Mouse (Mus musculus) layer of hippocampus, postnatal 10 days (tissue): ENCODE data around the gene Tnip1. TPM values are rescaled to one million over a fixed set of nuclear protein-coding genes. Genes with fewer than 3 reads are reported as not detected.

Experiments
- DNase-seq, 2 experiments: peaks; one replicate each; pipeline ENCODE4 v3.0.0; 2021; ENCODE audit warnings: low spot score in 2 of 2
- total RNA-seq, 2 experiments: library from RNA; stranded (reverse); gene quantifications; 2 replicates each; pipeline ENCODE4 v1.2.3; 2021

The Tnip1 gene
- total RNA-seq, 2 experiments from 2014 or later: 29.0 to 32.2 TPM

DNA sequence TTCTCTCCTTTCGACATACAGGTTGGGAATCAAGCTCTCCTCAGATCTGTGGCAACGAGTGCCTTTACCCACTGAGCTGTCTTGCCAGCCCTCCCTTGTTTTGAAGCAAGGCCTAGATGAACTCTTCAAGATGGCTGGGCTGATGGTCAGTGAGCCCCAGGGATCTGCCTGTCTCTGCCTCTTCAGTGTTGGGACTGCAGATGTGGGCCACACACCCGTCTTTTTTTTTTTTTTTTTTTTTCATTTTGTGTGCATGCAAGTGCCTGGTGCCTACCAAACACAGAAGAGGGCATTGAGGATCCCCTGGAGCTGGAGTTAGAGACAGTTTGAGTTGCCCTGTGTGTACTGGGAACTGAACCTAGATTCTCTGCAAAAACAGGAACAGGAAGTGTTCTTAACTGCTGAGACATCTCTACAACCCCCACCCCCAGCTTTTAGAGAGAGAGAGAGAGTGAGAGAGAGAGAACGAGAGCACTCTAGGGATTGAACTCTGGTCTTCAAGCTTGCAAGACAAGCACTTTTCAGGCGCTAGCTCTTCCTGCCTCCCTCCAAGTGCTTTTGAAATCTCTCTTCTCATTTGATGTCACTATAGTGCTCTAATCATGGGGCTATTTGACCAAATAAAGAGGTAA, 78.4 kb downstream of the Tnip1 start:
- DNase-seq: no peak

DNA sequence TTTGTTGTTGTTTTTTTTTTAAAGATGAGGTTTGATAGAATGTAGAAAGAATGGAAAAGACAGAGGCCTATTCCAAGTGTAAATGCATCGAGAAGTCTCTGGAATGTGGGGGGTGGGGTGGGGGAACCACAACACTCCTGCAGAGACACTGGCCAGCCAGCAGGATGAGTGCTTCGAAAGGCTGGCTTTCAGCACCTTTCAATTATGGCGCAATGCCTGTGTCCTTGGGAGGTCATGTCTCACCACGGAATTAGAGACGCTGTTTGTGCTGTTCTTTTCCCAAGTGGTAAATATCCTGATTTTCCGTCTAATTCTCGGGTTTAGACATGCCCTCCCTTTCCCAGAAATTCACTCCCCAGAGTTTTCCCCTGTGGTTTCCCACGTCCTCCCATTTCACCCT, 80.0 kb downstream of the Tnip1 start:
- no peak for DNase-seq

DNA sequence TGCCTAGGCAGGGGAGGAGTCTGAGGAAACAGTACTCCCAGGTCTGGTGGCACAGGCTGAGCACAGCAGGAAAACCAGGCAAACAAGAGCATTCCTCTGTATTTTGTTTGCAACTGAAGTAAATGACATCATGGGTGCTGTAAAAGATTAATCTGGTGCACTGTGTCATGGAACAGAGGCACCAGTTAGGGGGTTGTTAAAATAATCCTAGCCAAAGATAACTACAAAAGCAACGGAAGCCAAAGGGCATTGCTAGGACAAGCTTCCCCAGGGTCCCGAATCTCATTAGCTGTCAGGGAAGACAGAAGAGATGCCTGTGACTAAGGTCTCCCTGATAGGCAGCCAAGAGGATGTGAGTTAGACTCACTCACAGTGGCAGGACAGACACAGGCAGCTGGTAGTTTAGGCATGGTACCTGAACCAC, 81.7 kb downstream of the Tnip1 start:
- no peak for DNase-seq

DNA sequence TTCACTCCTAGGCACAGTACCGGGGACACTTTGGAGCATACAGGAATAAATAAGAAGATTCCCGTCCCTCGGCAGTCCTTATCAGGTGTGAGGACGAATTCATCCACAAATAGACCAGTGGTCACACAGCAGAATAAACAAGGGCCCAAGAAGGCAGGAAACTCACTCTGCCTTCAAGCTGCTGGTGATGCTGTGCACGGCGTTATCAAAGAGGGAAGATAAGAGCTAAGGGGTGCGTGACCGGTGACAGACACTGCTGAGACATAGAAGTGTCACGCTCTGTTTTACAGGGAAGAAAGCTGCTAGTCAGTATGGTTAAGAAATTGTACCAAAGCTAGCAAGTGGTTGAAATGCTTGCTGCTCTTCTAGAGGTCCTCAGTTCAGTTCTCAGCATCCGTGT, 82.8 kb downstream of the Tnip1 start:
- no peak for DNase-seq

DNA sequence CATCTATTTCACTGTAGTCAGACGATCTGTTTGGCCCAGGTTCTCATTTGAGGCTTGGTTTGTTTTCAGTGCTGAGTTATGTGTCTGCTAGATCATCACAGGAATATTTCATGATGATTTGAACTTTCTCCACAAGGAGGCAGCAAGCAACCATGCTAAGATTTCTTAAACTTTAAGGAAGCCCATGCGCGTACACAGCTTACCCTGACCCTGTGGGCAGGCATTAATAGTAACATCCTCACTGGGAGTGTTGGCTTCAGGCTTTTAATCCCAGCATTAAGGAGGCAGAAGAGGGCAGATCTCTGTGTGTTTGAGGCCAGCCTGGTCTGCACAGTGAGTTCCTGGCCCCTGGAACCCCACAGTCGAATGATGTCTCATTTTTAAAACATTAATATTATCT, 83.3 kb downstream of the Tnip1 start:
- DNase-seq: peak; percentile 32 to 60

DNA sequence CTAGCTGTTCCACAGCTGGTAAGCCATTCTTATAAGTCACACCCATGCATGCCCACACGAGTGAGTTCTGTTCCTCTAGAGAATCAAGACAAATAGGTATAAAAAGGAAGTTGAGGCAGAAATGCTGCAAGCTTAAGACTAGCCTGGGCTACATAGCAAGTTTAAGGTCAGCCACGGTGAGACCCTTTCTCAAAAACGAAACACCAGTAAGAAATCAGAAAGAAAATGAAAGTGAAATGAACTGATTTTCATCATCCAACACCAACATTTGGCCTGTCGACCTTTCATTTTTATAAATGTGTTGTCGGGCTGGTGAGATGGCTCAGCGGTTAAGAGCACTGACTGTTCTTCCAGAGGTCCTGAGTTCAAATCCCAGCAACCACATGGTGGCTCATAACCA, 83.8 kb downstream of the Tnip1 start:
- no peak for DNase-seq

DNA sequence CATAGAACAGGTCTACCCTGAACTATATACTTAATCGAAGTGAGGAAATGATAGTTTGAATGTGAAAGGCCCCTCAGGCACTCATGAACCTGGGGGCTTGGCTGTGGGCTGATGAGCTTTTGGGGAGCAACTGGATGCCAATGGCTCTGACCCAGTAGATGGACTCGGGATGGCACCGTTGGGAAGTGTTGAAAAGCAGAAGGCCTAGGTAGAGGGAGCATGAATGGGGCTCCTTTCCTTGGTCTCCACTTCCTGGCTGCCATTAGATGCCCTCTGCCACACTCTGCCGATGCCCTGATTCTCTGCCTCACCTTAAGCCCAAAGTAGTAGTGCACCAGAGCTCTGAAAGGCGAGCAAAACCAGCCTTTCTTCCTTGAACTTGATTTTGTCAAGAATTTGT, 86.7 kb downstream of the Tnip1 start:
- DNase-seq: no peak

DNA sequence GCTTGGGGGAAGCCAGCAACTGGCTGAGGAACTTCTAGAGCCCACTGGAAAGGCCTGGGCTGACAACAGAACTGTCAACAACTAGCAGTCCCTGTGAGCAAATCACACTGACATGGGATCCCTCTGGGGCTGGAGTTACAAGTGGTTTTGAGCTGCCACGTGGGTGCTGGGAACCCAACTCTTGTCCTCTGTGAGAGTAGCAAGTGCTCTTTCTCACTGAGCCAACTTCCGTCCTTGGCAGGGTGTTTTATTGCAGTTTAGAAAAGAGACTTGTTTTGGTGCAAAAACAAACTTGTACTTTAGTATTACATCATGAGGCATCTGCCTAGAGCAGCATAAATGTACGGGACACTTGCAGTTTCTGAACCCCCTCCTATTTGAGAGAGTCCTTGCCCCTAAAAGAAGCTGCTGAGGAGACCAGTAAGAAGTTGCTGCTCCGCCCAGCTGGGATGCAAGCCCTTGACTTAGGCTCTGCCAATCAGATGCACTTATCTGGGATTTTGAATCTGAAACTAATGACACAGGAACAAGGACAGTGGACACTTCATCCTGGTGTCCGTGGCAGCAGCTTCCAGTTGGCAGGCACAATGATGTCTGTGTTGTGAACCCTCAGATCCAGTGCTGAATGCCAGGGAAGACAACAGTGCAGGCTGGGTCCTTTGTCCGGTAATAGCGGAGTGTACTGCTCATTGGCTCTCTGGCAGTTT, 90.7 kb downstream of the Tnip1 start:
- DNase-seq: peak in 1 of 2 experiments; percentile 19

DNA sequence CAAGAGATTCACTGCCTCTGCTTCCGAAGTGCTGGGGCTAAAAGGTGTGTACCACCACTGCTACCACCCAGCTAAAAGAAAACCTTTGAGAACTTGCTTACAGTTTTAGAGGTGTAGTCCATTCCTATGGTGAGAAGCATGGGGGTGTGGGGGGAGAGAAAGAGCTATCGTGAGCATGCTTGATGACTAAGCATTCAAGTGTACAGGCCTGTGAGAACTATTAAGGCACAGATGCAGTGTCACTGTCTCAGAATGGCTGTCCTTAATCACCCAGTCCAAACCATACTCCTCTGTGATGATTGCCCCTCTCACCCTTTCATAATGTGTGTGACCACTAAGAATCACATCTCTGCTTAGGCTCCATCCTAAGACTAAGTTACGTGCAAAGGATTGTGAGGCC, 93.4 kb downstream of the Tnip1 start:
- no peak for DNase-seq

DNA sequence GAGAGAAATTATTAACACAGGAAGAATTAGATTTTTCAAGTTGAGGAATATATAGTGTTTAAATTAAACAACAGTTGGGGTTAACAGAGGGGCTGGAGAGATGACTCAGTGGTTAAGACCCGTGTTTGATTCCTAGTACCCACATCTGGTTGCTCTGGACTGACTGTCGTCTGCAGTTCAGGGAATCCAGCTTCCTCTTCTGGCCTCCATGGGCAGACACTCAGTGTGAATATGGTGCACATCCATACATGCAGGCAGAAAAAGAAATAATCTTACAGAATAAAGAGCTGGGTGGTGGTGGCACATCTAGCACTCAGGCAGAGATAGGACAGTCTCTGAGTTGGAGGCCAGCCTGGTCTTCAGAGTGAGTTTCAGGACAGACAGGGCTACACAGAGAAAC, 94.3 kb downstream of the Tnip1 start:
- DNase-seq: no peak

DNA sequence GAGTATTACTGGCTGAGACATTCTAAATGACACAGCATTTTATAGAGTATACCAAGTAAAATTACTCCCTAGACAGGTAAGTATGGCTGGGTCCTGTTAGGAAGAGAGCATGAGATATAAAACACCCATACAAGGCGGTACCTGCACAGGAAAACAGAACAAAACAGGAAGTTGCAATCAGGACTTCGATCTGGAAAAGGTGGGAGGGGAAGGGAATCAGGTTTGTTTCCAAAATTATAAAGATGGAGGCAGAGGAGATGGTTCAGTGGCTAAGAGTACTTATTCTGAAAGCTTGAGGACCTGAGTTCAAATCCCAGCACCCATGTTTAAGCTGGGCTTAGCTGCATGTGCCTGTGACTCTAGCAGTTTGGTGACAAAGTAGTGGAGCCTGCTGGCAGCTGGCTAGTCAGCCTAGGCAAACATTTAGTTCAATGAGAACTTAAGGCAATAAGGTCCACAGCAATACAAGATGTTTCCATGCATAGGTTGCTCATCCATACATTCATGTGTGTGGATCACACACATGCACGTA, 94.7 kb downstream of the Tnip1 start:
- no peak for DNase-seq

DNA sequence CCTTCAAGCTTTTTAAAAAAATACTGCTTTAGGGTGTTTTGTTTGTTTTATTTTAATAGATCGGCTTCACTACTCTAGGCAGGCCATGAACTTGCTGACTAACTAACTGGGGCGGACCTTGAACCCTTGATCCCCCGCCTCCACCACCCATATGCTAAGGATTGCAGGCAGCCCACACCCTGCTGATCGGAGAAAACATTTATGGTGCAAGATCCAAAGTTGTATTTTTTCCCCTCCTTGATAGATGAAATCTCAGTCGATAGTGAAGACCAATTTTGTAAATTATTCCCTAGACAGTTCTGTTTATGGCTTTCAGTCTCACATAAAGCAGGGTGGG, 95.7 kb downstream of the Tnip1 start:
- no peak for DNase-seq

DNA sequence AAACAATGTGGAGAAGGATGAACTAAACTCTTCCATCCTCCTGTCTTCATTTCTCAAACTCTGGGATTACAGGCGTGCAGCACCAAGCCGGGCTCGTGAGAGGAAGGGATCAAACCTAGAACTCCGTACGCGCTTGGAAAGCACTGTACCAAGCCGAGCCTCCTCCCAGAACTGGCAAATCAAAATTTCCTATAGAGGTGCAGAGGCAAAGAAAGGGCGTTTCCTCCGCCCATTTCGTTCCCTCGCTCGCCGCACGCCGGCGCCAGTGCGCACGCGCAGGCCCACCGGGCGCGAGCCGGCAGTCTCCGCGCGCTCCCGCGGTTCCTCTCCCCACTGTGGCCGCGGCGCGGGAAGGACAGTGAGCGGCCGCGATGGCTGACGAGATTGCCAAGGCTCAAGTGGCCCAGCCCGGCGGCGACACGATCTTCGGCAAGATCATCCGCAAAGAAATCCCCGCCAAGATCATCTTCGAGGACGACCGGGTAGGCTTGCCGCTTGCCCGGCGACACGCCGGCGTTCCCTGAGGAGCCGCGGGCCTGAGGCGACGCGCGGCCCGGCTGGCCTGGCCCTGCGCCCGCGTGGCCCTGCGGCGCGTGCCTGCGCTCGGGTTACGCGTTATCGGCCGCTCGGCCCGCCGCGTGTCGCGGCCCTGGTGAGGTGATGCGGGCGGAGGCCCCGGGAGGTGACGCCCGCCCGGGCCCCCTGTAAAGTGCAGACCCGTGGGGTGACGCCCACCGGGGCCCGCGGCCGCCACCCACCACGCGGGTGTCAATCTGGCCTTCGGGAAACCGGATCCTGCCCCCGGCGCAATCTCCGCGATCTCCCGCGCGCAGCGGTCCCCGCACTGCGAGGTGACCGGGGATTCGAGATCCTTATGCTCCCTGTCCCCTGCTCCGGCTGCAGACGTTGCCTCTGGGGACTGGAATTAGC, 96.3 kb downstream of the Tnip1 start, which contains the start of gene Hint1:
Hint1 (plus strand) TSS at position 265 of the 930 bp plus-strand sequence.
- DNase-seq: peak; percentile 93 to 96

DNA sequence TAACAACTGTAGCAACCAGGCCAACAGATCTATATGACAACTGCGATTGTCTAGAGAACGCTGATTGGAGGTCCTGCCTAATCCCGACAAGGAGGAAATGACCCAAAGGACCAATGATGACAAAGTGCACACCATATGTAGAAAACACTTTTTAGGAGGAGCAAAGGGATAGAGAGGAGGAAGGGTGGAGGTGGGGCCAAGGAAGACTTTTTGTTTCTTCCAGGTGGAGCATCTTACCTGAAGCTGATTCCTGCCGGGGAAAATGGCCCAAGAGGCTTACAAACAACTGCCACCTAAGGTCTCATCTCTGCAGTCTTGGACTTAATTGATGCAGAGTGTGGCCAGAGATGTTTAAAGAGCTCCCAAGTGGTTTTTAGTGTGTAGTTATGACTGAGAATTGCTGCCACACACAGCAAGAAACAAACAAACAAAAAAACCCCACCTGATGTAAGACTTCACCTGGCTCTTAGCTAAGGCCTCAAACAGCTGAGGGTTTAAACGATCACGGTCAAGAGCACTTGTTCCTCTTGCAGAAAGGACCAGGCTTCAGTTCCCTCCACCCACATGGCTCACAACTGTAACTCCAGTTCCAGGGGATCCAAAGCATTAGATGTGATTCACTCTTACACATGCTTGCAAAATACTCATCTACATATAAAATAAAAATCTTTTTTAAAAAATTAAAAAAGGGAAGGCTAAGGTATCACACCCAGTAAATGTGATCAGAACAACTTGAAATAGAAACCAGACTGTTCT, 97.2 kb downstream of the Tnip1 start:
- DNase-seq: no peak

DNA sequence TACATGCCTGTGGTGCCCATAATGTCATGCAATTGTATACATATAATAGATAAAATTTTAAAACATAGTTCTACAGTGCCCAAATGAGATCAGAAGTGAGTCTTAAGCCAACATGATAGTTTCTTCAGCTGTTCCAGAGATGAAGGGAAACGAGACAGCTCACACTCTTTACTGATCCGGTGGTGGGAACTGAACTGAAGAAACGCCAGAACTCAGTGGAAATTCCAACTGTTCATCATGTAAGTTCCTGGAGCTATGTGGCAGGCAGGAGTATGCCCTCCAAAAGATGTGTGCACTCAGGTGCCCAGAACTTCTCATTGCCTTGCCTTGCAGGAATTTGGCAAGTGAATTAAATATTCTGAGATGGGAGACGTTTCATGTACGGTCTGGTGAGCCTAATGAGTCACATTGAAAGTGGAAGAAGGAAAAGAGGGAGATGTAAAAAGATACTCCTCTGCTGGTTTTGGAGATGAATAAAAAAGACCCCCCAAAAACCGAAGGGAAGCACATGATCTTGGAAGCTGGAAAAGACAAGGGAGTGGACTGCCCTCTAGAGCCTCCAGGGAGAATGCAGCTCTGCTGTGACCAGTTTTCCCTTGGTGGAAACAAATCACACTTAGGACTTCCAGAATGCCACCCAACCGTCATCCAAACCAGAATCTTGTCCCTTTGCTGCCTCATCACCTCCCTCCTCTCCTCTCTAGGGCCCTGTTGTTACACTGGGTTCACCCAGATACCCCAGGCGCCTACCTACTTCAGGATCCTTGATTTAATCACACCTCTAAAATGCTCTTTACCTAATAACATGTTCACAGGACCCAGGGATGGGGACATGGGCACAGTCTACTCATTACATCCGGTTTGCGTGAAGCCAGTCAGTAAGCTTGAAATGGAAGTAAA, 99.8 kb downstream of the Tnip1 start:
- DNase-seq: peak; percentile 74 to 80

DNA sequence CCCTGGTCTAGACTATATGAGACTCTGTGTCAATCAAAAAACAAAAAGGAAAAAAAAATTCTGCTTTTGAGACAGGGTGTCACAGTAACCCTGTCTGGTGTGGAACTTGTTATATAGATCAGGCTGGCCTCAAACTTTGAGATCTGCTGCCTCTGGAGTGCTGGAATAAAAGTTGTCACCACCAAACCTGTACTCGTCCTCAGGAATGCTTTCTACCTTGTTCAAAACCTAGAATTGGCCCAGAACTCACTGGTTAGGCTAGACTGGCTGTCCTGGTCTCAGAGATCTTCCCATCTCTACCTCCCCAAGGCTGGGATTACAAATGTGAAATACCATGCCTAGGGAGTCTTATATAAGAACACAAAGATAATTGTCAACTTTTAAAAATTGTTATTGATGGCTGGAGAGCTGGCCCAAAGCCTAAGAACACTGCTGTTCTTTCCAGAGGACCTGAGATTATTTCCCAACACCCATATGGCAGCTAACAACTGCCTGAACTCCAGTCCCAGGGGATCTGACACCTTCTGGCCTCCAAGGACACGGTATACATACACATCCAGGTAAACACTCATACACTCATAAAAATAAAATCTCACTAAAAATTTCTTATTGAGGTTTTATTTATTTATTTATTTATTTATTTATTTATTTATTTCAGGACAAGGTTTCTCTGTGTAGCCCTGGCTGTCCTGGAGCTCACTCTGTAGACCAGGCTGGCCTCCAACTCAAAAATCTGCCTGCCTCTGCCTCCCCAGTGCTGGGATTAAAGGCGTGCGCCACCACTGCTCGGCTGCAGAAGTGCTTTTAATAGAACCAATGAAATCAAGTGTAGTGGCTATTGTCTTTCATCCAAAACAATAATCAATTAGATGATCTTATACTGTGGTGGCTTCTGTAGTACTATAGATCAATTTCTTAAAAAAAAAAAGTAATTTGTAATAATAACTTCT, 101.0 kb downstream of the Tnip1 start:
- DNase-seq: no peak
